Mouse (Mus musculus): Measurements from ENCODE around the gene Ccni.

GRCm38 (mm10) chr5:93255759-93256265 lies 49.5 kb upstream of the Ccni start:
- TF ChIP-seq CTCF (IDR thresholded peaks at IDR 0.05; ENCODE audit: extremely low read depth, insufficient read length, insufficient replicate concordance, low read depth, low read length) (no peak), POLR2A (IDR thresholded peaks at IDR 0.05; ENCODE audit: low read depth, low read length) (no peak)
